Mouse (Mus musculus): Measurements from ENCODE around the gene Car7.
A peak's percentile ranks its signal among the peaks of the same experiment; 100 is the strongest.

The Car7 gene

DNA sequence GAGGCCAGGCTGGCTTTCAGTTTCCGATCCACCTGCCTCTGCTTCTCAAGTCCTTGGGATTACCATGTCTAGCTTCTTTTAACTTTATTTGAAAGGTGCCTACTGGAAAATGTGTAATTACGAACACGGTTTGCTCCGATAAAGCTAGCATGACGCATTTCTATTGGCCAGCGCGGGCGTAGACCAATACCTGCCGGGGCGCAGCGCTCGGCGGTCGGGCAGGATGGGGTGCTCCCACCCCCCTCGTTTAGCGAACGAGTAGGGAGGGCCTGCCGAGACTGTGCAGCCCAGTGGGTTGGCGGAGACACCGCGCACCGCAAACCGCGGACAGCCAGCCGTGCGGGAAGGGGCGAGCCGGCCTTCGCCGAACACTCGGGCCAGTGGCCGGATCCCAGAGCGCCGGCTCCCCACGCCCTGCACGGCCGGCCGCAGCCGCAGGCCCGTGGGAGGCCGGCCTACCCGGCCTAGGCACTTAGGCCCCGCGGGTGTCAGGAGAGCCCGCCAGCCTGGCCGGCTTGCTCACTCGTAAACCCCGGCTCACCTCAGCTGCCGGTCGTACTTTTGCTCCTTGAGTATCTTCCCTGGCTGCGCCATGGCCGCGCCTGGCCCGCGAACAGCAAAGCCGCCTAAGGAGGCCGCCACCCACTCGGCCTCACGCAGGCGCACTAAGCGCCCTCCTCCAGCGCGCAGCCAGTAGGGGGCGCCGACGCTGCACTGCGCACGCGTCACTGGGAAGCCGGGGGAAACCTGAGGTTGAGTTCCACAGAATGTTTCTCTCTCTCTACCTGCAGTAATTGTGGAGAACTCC lies at the start of gene Car7, which contains the start of gene Nae1:
Gene Car7 (plus strand): TSS at position 719 of the 808 bp plus-strand sequence.
Gene Nae1 (minus strand): TSS at position 667 of the 808 bp plus-strand sequence.
- peak; percentile 88 for DNase-seq (ENCODE audit: low read depth, low spot score)

GRCm38 (mm10) chr8:104509061-104510006 lies 25.2 kb upstream of the Car7 start, which contains the start of gene Terb1:
Gene Terb1 (minus strand): TSS chr8:104509910.
- peak; percentile 38 for DNase-seq (ENCODE audit: low read depth, low spot score)

GRCm38 (mm10) chr8:104510134-104510533 lies 24.4 kb upstream of the Car7 start:
- DNase-seq (ENCODE audit: low read depth, low spot score) = no peak

DNA sequence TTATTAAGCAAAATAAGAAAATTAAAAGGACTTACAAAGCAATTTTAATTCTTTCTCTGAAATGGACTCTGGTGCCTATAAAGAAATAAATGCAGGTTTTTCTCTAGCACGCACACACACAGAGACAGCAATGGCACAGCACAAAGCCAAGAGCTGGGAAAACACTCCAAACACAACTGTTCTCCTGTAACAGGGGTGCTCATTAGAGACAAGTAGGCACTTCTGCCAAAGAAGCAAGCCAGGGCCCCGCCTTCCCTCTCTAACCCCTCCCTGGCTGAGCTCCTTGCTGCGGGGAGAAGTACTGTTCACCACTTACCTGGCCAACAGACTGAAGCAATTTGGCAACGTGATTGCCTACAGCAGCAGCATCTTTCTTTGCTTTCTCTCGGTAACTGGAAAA lies 16.6 kb upstream of the Car7 start:
- DNase-seq (ENCODE audit: low read depth, low spot score) = no peak

DNA sequence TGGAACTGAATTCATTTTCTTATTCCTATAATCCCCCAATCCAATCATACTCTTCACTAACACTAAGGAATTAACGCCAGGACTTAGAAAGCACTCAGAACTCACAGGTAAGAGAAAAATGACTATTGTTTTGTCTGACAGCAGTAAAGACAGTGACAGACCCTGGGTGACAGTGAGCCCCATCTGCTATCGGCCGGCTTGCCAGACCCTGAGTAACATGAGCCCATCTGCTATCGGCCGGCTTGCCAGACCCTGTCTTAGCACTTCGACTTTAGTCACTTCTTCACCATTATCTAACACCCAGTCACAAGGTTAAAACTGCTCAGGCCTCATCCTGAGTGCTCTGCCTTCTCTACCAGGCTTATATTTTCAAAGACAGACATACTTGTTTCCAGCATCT lies 4.8 kb upstream of the Car7 start:
- DNase-seq (ENCODE audit: low read depth, low spot score) = no peak

DNA sequence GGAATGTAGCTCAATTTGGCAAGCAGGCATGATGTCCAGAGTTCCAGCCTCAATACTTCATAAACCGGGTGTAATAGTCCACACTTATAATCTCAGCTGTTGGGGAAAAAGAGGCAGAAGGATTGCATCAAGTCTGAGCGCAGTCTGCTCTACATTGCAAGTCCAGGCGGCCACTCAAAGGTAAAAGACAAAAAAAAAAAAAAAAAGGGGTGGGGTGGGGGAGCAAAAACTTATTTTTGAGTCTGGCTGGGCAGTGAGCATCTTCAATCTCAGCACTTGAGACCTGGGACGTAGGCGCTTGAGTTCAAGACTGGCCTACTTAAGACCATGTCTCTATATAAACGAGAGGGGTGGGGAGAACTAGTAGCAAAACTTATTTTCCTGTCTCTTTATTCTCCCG lies 938 bp upstream of the Car7 start:
- no peak for DNase-seq (ENCODE audit: low read depth, low spot score)

- DNase-seq (ENCODE audit: low read depth, low spot score) = no peak
Measured at GRCm38 (mm10) chr8:104534779-104535141, 271 bp downstream of the Car7 start.

- no peak for DNase-seq (ENCODE audit: low read depth, low spot score)
Measured at GRCm38 (mm10) chr8:104535378-104535777, 889 bp downstream of the Car7 start.

- no peak for DNase-seq (ENCODE audit: low read depth, low spot score)
Measured at GRCm38 (mm10) chr8:104536028-104536427, 1.5 kb downstream of the Car7 start.

GRCm38 (mm10) chr8:104538896-104539295 lies 4.4 kb downstream of the Car7 start:
- no peak for DNase-seq (ENCODE audit: low read depth, low spot score)

GRCm38 (mm10) chr8:104539566-104539965 lies 5.1 kb downstream of the Car7 start:
- no peak for DNase-seq (ENCODE audit: low read depth, low spot score)

DNA sequence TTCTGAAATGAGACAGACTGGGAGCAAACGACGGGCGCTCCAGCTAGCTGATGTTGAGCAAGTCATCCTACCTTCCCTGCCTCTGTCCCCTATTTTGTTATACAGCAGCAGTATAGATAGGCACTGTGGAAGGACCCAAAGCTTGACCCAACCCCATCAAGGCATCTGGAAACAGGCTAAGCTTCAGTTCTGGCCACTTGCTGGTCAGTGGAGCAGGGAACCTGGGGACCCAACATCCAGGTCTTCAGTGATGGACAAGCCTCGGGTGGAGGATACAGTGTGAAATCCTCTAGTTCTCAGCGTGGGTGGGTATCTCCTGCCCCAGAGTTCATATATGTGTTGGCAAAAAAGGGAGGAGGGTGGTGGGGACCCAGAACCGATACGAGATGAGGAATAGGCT lies 5.7 kb downstream of the Car7 start:
- DNase-seq (ENCODE audit: low read depth, low spot score) = no peak

- DNase-seq (ENCODE audit: low read depth, low spot score) = no peak
Measured at GRCm38 (mm10) chr8:104540710-104541514, 6.4 kb downstream of the Car7 start.

DNA sequence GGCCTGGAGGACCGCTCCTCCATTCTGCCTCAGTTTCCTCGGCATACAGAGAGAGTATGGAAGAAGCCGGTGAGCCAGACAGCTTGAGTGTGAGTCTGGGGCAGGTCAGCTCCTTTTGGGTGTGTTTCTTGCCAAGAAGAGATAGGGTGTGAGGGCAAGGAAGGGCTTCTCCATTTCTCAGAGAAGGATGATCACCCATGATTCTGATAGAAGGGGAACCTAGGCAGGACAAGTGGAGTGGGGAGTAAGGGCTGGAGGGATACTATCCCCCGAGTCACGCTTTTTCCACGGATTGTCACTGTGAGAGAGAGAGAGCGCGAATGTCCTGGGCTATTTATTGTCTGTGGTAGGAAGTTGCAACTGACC lies 7.0 kb downstream of the Car7 start:
- no peak for DNase-seq (ENCODE audit: low read depth, low spot score)

DNA sequence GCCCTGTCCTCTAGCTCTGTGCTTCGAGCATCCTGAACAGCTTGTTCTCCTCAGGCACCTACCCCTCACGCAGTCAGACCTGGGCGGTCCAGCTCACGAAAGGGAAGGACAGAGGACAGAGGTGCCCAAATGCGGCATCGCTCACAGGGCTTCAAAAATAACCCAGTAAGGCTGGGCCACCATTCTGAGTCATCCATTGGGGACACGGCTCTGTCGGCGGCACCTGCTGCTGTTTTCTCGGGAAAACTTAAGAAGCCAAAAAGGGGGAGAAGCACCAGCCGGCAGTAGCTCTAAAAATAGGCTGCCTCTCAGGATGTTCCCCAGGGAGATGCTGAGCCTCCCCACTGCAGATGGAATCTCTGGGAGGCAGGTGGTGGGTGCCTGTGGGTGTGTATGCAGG lies 7.7 kb downstream of the Car7 start:
- DNase-seq (ENCODE audit: low read depth, low spot score) = no peak

GRCm38 (mm10) chr8:104543440-104544045 lies 9.1 kb downstream of the Car7 start:
- no peak for DNase-seq (ENCODE audit: low read depth, low spot score)

DNA sequence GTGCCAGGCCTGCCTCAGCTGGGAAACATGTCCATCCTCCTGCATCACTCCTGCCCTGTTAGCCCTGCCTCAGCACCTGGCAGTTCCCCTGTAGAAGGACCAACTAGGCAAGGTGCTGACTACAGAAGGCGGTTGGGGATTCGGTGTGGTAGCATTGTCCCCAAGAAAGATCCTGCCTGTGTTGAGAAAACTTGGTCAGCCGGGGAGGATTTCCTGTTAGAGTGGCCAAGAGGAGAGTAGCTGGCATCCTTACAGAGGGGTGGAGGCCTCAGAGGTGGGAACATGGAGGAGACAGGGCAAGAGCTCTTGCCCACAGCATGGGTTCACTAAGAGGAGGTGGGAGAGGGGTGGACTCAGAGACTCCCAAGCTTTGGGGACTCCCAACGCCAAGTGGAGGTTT lies 20.7 kb downstream of the Car7 start:
- DNase-seq (ENCODE audit: low read depth, low spot score) = no peak

DNA sequence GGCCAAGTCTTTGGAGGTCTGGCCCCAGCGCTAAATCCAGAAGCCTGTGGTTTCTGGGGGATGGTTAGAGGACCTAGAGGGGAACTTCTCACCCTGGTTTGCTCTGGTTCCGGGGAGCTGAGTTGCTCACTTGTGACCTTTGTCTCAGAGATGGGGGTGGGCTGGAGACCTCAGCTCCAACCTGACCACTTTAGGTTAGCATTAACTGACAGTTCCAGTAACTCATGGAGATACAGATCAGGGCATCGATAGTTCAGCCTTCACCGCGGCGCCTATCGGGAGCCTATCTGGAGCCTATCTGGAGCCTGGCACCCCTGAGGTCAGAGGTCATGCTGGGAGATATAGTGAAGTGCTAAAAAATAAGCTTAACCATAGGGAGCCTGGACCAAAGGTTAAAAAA lies 22.7 kb downstream of the Car7 start:
- no peak for DNase-seq (ENCODE audit: low read depth, low spot score)

DNA sequence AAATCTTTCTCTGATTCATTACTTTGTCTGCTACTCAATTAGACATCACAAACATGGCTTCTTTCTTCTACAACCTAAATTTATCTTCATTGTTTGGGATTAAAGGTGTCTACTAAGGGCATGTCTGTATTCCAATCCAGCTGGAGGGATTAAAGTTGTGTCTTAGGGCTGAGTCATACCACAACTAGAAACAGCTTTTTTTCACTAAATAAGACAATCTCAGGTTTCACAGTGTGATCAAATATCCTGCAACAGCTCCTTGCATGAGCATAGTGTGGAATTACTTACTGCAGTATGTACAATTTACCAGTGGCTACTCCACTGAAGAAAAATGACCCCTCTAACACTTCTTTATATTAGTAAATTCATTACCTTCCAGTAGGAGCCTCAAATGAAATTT lies 26.2 kb downstream of the Car7 start:
- no peak for DNase-seq (ENCODE audit: low read depth, low spot score)

GRCm38 (mm10) chr8:104564633-104565456 lies 30.4 kb downstream of the Car7 start:
- peak; percentile 85 for DNase-seq (ENCODE audit: low read depth, low spot score)

DNA sequence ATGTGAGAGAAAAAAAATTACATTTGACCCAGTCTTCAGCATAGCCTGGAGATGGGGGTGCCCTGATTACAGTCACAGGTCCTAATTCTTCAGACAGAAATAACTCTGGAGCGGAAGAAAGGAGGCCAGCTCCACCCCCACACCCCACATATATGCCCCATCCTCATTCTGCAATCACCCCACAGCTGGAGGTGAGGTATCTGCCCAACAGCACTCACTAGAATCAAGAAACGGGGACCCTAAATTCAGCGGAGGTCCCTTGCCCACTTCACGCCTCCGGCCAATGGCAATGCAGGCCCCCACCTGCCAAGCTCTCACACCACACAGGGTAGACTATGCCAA lies 30.9 kb downstream of the Car7 start:
- DNase-seq (ENCODE audit: low read depth, low spot score) = no peak
